Mouse (Mus musculus) inflammation-experienced regulatory T-cells, adult 6 months (primary cell): Measurements from ENCODE around the gene Igdcc3. TPM values are rescaled to one million over a fixed set of nuclear protein-coding genes. Genes with fewer than 3 reads are reported as not detected.

Experiments used
- ATAC-seq: one replicate; pipeline ENCODE4 v1.8.0; 2017
- polyA plus RNA-seq, 3 experiments: library from polyadenylated mRNA; unstranded; fragments of 100-300 nt; shearing (Covaris generic); gene quantifications; one replicate each; pipeline ENCODE4 v1.2.1; 2017

The Igdcc3 gene
- polyA plus RNA-seq, 3 experiments from 2014 or later, result not detected

DNA sequence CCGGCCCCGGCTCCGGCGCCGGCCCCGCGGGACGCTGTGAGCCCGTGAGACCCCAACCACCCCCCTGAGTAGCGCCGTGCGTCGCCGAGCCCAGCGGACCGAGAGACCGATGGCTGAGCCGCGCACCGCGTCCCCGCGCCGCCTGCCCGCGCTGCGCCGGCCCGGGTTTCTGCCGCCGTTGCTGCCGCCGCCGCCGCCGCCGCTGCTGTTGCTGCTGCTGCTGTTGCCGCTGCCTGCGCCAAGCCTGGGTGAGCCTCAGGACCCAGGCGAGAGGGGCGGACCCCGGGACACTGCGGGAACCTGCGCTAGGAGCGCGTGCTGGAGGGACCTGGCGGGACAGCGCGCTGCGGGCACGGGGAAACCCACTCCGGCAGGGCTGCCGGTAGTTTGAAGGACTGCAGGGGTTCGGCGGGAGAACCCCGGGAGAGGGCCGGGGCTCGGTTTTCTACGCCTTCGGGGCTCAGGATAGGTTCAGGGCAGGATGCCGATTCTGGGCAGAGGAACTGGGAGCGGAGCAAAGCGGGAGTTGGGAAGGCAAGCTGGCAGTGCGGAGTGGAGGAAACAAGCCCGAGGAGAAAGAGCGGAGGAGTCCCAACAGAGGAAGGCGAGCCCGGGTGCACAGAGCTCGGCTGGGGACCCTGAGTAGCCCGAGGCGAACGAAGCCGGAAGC lies 452 bp downstream of the Igdcc3 start:
- no peak for ATAC-seq

DNA sequence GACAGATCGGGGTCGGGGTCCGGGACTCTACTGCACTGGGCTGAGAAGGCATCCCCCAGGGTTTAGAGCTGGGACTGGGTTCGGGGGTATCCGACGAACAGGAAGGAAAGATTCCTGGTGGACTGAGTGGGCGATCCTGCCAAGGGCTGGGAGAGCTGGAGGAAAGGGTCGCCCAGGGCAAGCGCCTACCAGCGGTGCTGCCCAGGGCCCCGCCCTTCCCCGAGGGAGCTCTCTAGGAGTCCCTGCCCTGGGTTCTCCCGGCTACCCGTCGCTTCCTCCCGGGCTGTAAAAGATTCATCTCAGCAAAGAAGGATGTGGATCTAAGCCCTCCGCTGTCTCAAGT lies 958 bp downstream of the Igdcc3 start:
- no peak for ATAC-seq

GRCm38 (mm10) chr9:65142399-65142798 lies 1.4 kb downstream of the Igdcc3 start:
- no peak for ATAC-seq

DNA sequence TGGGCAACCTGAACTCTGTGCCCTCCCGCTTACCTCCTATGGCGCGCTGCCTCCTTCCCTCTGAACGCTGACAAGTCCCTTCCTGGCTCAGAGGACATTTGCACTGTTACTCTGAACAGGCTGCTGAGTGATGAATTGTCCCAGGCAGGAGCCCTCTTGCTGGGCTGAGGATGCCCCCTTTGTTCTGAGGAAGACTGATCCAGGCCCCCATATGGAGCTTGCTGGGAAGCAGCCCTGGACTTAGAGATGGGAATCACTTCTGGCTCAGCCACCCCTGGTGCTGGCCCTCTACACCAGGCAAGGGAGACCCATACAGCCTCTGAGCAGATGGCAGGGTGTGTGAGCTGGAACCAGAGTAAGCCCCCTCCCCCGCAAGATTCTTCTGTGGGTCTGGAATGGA lies 5.0 kb downstream of the Igdcc3 start:
- ATAC-seq, result no peak

- ATAC-seq, result no peak
These were observed 7.5 kb downstream of the Igdcc3 start for GRCm38 (mm10) chr9:65148507-65148906.

DNA sequence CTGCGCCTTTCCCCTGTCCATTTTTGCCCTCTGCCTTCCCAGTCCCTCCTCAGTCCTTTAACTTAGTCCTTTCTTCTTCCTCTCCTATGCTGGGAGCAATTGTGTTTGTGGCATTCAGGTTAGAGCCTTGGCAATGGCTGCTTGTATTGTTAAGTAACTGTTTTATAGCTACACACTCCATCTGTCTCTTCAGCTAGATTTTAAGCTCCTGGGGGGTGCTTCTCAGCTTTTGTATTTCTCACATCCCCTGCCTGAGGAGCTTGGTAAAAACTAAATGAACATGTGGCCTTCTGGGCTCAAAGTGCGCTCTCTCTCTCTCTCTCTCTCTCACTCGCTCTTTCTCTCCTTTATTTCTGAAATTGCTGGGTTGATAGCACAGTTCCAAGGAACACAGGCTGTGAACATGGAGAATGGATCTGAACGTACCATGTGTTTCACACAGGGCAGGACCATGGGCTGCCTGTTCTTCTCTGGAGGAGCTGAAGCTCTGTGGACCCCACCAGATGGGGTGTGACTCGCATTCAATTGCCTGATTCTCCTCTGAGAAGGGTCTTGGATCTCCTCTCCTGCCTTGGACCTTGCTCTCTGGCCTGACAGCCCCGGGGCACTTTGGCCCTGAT lies 11.8 kb downstream of the Igdcc3 start:
- ATAC-seq, result no peak

DNA sequence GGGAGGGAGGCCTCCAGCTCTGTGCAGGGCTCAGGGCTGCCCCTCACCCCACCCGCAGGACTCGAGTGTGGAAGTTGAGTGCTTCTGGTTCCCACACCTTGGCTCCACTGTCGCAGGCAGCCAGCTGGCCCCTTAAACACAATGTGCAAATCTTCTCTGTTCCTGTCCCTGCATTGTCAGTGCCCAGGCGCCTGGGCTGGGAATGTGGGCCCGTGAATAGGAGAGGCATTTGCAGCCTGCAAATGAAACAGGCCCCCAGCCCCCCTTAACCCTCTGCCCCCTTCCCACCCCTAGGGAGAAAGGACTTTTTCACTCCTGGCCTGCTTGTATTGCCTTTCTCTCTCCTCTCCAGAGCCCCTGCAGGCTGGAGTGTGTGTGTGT lies 12.3 kb downstream of the Igdcc3 start:
- no peak for ATAC-seq

- ATAC-seq, result no peak
These were observed 13.9 kb downstream of the Igdcc3 start for GRCm38 (mm10) chr9:65154692-65155455.

DNA sequence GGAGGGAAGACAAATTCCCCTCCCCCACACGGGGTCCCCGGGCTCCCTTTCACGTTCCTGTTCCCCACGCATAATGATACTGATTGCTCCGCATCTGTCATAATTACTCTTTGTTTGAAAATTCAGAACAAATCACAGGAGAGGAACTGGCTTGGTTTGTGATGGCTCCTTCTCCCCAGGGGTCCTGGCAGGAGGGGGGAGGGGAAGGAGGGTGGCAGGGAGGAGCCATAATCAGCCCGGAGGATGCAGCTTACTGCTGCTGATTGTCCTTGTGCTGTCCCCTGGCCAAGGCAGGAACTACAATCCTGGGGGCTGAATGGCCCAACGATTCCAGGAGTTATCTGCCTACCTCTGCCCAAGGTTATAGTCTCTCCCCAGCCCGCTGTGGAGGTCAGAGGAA lies 15.6 kb downstream of the Igdcc3 start:
- ATAC-seq, result no peak

- ATAC-seq, result no peak
These were observed 16.6 kb downstream of the Igdcc3 start for GRCm38 (mm10) chr9:65157631-65158030.

GRCm38 (mm10) chr9:65161188-65161587 lies 20.2 kb downstream of the Igdcc3 start:
- no peak for ATAC-seq

- ATAC-seq, result no peak
These were observed 20.9 kb downstream of the Igdcc3 start for GRCm38 (mm10) chr9:65161881-65162280.

DNA sequence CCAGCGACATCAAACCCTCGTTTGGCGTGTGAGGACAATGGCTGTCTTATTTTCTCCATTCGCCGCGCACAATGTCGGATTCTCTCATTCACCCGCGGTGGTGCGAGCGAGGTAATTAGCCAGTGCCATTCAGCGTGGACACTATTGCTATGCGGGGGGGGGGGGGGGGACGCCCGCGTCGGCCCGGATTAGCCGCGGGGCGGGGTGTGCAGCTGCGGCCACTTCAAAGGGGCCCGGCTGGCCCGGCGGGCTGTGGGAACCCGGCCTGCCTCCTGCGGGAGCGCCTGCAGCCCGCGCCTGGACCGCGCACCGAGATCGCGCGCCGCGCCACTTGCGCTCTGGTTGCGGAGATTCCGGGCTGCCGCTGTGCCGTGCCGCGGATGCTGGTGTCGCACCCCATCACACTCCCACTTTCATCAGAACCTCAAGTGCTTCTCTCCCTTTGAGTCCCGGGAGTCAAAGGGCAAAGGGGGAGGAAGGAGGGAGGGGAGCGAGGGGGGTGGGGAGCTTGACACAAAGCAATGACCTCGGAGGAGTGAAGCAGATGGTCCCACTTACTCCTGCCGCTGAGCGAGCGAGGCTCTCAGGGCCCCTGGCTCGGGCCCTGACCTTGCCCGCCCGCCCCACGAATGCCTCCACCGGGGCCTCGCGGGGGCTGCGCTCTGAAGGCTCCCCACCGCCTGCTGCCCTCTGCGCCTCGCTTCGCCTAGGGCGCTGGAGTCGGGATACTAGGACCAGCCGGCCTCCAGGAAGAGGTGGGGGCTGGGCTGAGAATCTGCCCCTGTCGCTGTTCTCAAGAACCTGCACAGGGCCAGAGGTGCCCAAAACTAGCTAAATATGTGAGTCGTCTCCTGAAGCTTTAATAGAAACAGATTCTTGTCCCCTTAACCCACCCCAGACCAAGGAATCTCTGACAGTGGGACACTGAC lies 22.0 kb downstream of the Igdcc3 start:
- ATAC-seq, result no peak

DNA sequence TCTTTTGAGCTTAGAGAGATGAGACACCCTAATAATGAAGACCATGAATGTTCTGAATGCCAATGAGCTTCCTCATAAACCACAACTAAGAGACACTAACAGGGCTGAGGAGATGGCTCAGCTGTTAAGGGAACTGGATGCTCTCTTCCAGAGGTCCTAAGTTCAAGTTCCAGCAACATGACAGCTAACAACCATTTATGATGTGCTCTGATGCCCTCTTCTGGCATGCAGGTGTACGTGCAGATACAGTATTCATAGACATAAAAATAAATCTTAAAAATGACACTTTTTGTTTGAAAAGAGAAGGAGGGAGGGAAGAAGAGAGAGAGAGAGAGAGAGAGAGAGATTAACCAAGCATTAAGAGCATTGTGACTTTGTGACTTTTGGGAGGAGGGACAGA lies 23.9 kb downstream of the Igdcc3 start:
- ATAC-seq, result no peak

DNA sequence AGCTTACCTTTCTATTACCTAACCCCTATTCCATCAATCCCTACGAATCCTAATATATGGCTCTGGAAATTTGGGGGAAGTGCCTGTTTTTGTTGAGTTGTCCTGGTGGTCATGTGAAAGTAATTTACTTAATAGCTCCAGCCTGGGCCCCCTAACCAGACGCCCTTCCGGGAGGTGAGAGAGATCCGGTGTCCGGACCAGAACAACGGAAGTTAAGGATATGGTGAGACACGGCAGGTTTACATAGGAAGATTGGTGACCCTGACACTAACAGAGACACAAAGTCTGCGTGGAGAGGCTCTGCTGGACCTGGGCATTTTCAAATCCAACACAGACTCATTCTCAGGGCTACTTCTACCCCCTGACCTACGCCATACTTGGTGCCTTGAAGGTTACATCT lies 25.4 kb downstream of the Igdcc3 start:
- no peak for ATAC-seq

DNA sequence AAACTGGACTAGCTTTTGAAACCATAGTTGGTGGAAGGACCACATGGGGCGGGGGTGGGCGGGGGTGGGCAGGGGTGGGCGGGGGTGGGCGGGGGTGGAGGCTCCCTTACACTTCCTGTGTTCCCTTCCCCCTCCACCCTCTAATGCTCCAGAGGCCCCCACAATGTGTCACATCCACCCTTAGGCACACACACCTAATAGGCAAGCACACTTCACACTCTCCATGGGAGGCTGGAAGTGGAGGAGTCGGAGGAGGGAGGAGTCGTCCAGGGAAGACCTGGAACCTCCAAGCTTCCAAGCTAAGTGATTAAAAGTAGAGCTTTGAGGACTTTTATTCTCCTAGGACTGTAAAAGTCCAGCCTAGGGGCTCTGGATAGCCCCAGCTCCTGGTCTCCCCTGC lies 27.5 kb downstream of the Igdcc3 start:
- ATAC-seq, result no peak

DNA sequence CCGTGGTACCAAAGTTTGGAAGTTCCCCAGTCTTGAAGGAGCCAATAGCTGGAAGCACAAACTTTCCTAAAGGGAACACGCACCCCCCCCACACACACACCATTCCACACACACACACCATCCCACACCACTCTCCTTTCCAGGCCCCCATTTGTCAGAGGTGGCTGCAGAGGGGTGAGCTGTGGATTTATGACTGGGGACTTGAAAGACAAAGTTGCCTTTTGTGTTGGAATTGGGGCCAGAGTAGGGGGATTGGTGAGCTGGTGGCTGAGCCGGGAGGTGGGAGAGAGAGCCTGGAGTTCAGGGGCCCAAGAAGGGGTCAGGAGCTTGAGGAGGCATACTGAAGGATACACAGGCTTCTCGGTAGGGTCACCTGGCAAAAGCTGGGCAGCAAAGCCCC lies 28.0 kb downstream of the Igdcc3 start:
- no peak for ATAC-seq

DNA sequence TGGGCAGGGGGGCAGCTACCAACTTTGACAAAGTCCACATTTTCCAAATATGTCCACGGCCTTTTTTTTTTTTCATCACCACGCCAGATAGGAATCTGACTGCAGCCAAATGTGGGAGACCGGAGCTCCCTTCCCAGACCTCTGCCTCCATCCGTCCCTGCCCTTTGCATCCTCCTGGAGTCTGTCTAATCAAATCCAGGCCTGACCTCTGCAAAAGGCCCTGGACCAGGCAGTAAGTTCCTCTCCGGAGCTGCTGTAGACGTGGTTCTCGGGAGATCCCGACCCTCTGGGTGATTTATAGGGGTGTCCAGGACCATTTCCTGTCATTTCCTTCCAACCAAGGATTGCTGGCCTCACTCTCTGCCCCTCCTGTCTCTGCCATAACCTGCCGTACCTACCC lies 31.7 kb downstream of the Igdcc3 start:
- no peak for ATAC-seq

DNA sequence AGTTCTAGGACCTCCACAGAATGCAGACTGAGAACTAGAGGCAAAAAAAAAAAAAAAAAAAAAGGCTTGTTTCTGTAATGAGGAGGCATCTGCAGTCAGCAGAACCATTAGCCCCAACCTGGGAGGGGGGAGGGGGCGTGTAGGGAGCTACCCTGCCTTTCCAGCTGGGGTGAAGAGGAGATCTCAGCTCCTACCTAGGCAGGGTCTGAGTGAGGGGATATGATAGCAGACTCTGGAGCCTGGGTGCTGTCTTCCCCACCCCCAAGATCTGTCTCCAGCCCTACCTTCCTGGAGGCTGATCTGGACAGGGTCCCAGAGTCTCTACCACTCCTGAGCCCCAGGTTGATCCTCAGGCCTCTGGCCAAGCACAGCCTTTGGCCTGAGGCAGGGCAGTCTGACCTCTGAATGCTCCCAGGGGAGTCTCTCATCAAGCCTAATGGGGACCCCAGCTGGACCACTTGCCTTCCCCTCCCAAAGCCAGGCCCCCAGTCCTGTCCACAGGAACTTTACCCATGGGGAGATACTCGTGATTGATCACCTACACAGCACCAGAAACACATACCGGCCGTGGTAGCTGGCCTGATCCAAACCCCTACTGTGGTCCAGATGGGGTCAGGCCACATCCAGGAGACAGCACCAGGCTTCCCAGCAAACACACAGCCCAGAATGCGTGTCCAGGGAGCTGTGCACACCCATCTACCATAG lies 34.4 kb downstream of the Igdcc3 start:
- ATAC-seq, result no peak

- no peak for ATAC-seq
These were observed 35.2 kb downstream of the Igdcc3 start for GRCm38 (mm10) chr9:65175939-65176871.

- no peak for ATAC-seq
These were observed 36.5 kb downstream of the Igdcc3 start for GRCm38 (mm10) chr9:65177497-65177896.
